Mouse (Mus musculus) neural tube, embryonic 15.5 days (tissue): ENCODE results near the gene Mtch2. TPM values are rescaled to one million over a fixed set of nuclear protein-coding genes. Genes with fewer than 3 reads are reported as not detected.
"Not testable (repeated sequence)": the region's sequence is repeated elsewhere in the genome, so short reads cannot be mapped to it uniquely, and the experiment has no call there.

Source experiments
- ATAC-seq: fragments of 200-750 bp; cut with Nextera tagmentation; 2 replicates; pipeline ENCODE4 v1.8.0; 2017; ENCODE audit warnings: mild to moderate bottlenecking, moderate TSS enrichment, moderate library complexity; ENCODE audit not compliant: low FRiP score
- H3K27ac ChIP-seq: fragments of 300-500 bp; sonication (generic); replicated peaks from 2 replicates; pipeline ENCODE4 v1.5.1; 2015; ENCODE audit warnings: mild to moderate bottlenecking, inconsistent platforms
- H3K27me3 ChIP-seq: fragments of 300-500 bp; sonication (generic); replicated peaks from 2 replicates; pipeline ENCODE4 v1.6.1; 2015; ENCODE audit warnings: inconsistent platforms
- H3K36me3 ChIP-seq: fragments of 300-500 bp; sonication (generic); 2 replicates; pipeline ENCODE4 v1.6.1; 2015; ENCODE audit warnings: inconsistent platforms
- H3K4me1 ChIP-seq: fragments of 300-500 bp; sonication (generic); 2 replicates; pipeline ENCODE4 v1.6.1; 2015; ENCODE audit warnings: inconsistent platforms
- H3K4me2 ChIP-seq: fragments of 300-500 bp; sonication (generic); 2 replicates; pipeline ENCODE4 v1.6.1; 2015; ENCODE audit warnings: inconsistent platforms, mild to moderate bottlenecking, moderate library complexity
- H3K4me3 ChIP-seq: fragments of 300-500 bp; sonication (generic); replicated peaks from 2 replicates; pipeline ENCODE4 v1.5.1; 2015; ENCODE audit warnings: mild to moderate bottlenecking, inconsistent platforms
- H3K9ac ChIP-seq: fragments of 300-500 bp; sonication (generic); replicated peaks from 2 replicates; pipeline ENCODE4 v1.6.1; 2015; ENCODE audit warnings: mild to moderate bottlenecking, inconsistent platforms
- H3K9me3 ChIP-seq: fragments of 300-500 bp; sonication (generic); replicated peaks from 2 replicates; pipeline ENCODE4 v1.6.1; 2016; ENCODE audit warnings: inconsistent platforms
- WGBS: fragments of 180-500 bp; shearing (Covaris S2); methylation state at CpG from one replicate; pipeline ENCODE4 v1.1.7; 2015; ENCODE audit warnings: mixed read lengths; 5-methylcytosine and 5-hydroxymethylcytosine counted together
- polyA plus RNA-seq: library from polyadenylated mRNA; unstranded; fragments of >200 nt; fragmentation: Nextera tagmentation; extraction: Ambion mirVana; gene quantifications from 2 replicates; pipeline ENCODE4 v1.2.1, GENCODE M21; 2015

The Mtch2 gene
- 246 and 250 TPM in 2 replicates for polyA plus RNA-seq

DNA sequence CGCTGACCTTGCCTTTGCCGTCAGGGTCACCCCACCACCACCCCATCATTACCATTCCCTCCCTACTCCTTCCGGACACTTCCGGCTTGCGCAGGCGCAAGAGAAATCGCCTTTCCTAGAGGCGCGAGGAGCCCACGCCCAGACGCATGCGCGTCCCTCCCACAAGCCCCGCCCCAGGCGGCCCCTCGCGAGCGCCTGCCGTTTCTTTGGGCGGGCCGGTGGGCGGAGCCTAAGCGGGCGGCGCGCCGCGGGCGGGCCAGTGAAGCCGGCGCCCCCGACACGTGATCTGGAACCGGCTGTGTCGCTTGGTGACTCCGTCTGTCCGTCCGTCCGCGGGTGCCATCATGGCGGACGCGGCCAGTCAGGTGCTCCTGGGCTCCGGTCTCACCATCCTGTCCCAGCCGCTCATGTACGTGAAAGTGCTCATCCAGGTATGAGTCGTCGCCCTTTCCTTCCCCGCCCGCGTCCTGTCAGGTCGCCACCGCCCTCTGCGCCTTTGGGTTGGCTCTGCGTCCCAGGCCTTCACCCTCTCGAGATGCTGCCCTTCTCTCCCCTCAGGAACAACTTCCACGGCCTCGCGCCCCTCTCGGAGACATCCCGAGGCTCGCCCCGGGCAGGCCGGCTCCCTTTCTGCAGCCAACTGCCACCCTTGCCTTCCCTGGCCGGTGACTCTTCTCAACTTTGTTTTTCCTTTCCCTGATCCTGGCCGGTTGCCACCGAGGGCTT, at the start of gene Mtch2:
TSS of gene Mtch2 (plus strand) at position 201 of the 726 bp plus-strand sequence.
- Histone ChIP-seq H3K27me3 (no peaks in the 10 kb centered on the region), H3K4me1 (peaks cover 26% of the 10 kb centered on the region), H3K36me3 (peaks cover 17% of the 10 kb centered on the region), H3K9me3 (no peaks in the 10 kb centered on the region), H3K27ac (peak within 1 kb of the TSS; percentile 93), H3K9ac (peak within 1 kb of the TSS; percentile 89), H3K4me2 (peak within 1 kb of the TSS; percentile 75), H3K4me3 (peak within 1 kb of the TSS; percentile 92)
- peak; percentile 96 for ATAC-seq
- WGBS = 0% methylated on average over 64 of the region's 67 CpGs

DNA sequence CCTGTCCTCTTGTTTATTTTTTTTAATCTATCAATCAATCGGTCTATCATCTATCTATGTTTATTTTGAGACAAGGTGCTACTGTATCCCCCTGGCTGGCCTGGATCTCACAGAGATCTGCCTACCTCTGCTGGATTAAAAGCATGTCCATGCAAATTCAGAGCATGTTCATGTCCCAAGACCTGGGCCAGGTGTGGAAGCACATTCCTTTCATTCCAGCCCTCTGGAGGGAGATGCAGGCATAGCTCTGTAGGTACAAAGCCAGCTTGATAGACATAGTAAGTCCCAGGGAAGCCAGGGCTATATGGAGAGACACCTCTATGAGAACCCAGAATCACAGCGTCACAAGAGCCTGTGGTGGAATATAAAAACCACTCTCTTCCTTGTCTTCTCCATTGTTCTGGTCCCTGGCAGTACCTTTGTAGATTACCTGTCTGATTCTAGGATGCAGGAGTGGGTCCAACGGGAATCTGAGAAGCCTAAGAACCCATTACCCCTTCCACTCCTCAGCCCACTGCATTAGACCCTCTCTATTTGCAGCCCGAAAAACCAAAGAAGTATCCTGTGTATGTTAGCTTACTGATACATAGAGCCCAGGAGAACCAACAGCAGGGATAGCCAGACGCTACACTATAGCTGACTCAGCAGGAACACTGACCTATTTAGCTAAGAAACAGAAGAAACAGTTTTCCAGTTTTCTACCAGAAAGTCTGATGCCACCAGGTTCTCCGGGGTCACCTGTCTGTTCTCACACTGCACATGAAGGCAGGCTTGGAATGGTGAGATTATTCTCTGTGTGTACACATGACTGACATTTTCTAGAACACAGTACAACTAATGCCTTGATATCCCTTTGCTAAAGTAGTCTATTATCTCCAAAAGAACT, 38.5 kb upstream of the Mtch2 start:
- Histone ChIP-seq H3K27me3 (no peaks in the 10 kb centered on the region), H3K4me3 (no peak overlapping the region), H3K9ac (no peak overlapping the region), H3K36me3 (no peaks in the 10 kb centered on the region), H3K4me1 (no peaks in the 10 kb centered on the region), H3K9me3 (no peaks in the 10 kb centered on the region), H3K4me2 (no peak overlapping the region), H3K27ac (no peak overlapping the region)
- ATAC-seq = no peak
- 86% methylated on average over 6 of the region's 6 CpGs for WGBS

DNA sequence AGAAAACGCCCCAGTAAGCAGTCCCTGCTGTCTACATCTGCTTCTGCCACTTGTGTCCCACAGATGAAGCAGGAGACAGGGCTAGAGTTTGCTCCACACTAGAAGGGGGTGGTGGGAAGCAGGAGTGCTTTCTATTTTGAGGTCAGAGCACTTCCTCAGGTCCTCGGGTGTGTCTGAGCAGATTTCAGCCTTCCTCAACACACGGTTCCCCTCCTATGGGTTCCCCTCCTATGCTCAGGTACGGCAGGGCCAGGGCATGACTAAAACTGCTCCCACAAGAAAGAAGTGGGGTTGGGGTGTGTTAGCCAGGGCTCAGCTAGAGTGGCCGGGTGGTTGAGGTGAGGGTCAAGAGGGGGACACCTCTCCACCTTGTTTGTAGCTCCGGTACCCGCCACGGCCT, 36.2 kb upstream of the Mtch2 start:
- ATAC-seq = no peak
- Histone ChIP-seq H3K4me2 (no peak overlapping the region), H3K27ac (no peak overlapping the region), H3K4me3 (no peak overlapping the region), H3K4me1 (no peaks in the 10 kb centered on the region), H3K9me3 (no peaks in the 10 kb centered on the region), H3K36me3 (no peaks in the 10 kb centered on the region), H3K27me3 (no peaks in the 10 kb centered on the region), H3K9ac (no peak overlapping the region)
- 82% methylated on average over 8 of the region's 8 CpGs for WGBS

DNA sequence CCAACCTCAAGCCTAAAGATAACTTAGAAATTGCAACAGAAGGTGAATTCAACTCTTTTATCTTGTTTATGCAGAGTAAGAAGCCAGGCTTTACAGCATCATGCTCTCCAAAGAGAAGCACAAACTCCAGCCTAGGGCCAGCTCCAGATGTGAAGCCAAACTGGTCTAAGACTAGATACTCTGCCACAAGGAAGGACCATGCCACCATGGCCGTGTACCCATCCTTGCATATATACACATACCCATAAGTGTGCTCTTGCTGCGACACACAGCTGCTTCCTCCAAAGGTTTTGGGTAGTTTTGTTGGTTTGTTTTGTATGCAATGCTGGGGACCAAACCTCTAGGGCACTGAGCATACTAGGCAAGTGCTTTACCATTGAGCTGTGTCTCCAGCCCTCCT, 31.7 kb upstream of the Mtch2 start:
- Histone ChIP-seq H3K9me3 (no peaks in the 10 kb centered on the region), H3K36me3 (no peaks in the 10 kb centered on the region), H3K27ac (no peak overlapping the region), H3K9ac (no peak overlapping the region), H3K4me3 (no peak overlapping the region), H3K4me1 (no peaks in the 10 kb centered on the region), H3K27me3 (no peaks in the 10 kb centered on the region), H3K4me2 (no peak overlapping the region)
- 89% methylated on average over 2 of the region's 2 CpGs for WGBS
- no peak for ATAC-seq

DNA sequence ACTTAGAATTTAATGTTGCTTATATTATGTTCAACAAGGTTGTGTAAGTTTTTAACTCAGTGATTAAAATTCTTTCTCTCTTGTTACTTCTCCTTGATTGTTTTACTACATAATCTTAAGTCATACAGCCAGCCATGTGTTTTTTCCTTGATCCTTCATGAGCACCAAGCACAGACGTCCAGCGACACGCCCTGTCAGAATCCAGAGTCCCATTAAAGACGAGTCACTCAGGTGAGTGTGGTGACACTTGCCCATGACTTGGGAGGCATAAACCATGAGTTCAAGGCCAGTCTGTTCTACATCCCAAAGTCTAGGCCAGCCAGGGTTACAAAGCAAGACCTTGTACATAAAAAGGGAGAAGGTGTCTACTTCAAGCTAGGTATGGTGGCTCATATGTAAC, 30.8 kb upstream of the Mtch2 start:
- Histone ChIP-seq H3K4me1 (no peaks in the 10 kb centered on the region), H3K4me2 (no peak overlapping the region), H3K9ac (no peak overlapping the region), H3K9me3 (no peaks in the 10 kb centered on the region), H3K27me3 (no peaks in the 10 kb centered on the region), H3K36me3 (no peaks in the 10 kb centered on the region), H3K4me3 (no peak overlapping the region), H3K27ac (no peak overlapping the region)
- no peak for ATAC-seq
- WGBS = 83% methylated on average over 4 of the region's 4 CpGs

DNA sequence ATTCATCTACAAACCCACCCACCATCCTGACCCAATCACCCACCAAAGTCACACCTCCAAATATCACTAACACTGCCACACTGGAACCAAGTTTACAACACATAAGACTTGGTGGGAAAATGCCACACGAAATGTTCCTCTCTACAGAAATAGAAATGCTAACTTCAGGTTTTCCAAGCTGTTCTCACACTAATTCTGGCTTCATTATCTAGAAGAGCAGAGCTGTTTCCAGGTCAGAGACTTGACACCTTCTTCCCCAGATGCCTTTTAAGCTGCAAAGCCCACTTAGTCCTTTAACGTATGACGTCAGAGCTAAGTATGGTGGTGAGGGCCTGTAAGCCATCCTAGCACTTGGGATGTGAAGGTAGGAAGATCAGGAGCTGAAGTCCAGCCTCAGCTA, 28.2 kb upstream of the Mtch2 start:
- ATAC-seq = no peak
- WGBS = 89% methylated on average over 3 of the region's 3 CpGs
- Histone ChIP-seq H3K4me3 (no peak overlapping the region), H3K36me3 (no peaks in the 10 kb centered on the region), H3K27ac (no peak overlapping the region), H3K4me2 (no peak overlapping the region), H3K27me3 (no peaks in the 10 kb centered on the region), H3K4me1 (no peaks in the 10 kb centered on the region), H3K9ac (no peak overlapping the region), H3K9me3 (no peaks in the 10 kb centered on the region)

DNA sequence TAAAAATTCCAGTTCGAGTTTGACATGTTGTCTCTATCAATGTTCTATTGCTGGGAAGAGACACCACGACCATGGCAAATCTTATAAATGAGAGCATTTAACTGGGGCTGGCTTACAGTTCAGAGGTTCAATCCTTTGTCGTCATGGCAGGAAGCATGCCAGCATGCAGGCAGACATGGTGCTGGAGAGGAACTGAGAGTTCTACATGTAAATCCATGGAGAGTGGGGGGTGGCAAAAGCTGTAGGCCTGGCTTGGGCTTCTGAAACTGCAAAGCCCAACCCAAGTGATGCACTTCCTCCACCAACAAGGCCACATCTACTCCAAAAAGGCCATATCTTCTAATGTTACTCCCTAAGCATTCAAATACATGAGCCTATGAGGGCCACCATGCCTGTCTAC, 26.1 kb upstream of the Mtch2 start:
- Histone ChIP-seq H3K4me3 (no peak overlapping the region), H3K27me3 (no peaks in the 10 kb centered on the region), H3K9me3 (no peaks in the 10 kb centered on the region), H3K4me2 (no peak overlapping the region), H3K4me1 (no peaks in the 10 kb centered on the region), H3K27ac (no peak overlapping the region), H3K36me3 (no peaks in the 10 kb centered on the region), H3K9ac (no peak overlapping the region)
- whole genome bisulfite sequencing = 83% methylated on average over 3 of the region's 3 CpGs
- ATAC-seq = no peak

DNA sequence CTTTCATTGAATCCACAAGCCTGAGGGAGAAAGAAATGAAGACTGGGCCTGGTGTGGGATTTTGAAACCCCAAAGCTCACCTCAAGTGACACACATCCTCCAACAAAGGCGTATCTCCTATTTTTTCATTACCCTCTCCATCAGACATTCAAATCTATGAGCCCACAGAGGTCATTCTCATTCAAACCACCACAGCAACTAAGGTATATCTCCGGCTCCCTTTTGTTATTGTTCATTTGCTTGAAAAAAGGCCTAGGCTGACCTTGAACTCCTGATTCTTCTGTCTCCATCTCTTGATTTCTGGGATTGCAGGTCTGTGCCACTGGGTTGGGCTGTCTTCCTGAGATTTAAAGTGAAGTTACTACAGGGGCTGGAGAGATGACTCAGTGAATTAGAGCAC, 24.0 kb upstream of the Mtch2 start:
- no peak for ATAC-seq
- Histone ChIP-seq H3K36me3 (no peaks in the 10 kb centered on the region), H3K27ac (no peak overlapping the region), H3K4me1 (no peaks in the 10 kb centered on the region), H3K4me2 (no peak overlapping the region), H3K9me3 (no peaks in the 10 kb centered on the region), H3K9ac (no peak overlapping the region), H3K4me3 (no peak overlapping the region), H3K27me3 (no peaks in the 10 kb centered on the region)
- WGBS = 92% methylated on average over 2 of the region's 2 CpGs

DNA sequence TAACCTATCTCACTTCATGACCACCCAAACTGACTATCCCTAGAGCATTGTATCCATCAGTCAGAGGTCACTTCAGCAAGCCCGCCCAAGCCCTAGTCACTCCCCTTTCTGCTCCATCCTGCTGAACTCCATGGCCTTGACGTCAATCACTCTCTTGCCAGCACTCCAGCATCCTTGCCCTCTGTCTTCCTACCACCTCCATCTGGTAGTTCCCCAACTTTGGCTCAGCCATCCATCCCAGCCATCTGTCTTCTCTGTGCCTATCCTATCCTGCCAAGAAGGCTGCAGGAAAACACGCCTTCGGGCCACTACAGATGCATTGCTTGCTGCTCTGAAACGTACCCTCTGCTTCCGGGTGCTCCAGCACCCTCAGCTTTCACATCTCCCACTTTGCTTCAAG, 23.2 kb upstream of the Mtch2 start:
- no peak overlapping the region for H3K4me3 ChIP-seq
- H3K9ac ChIP-seq = no peak overlapping the region
- H3K4me2 ChIP-seq = no peak overlapping the region
- 88% methylated on average over 6 of the region's 6 CpGs for WGBS
- H3K9me3 ChIP-seq = no peaks in the 10 kb centered on the region
- no peaks in the 10 kb centered on the region for H3K4me1 ChIP-seq
- H3K36me3 ChIP-seq = no peaks in the 10 kb centered on the region
- no peaks in the 10 kb centered on the region for H3K27me3 ChIP-seq
- ATAC-seq = no peak
- no peak overlapping the region for H3K27ac ChIP-seq

DNA sequence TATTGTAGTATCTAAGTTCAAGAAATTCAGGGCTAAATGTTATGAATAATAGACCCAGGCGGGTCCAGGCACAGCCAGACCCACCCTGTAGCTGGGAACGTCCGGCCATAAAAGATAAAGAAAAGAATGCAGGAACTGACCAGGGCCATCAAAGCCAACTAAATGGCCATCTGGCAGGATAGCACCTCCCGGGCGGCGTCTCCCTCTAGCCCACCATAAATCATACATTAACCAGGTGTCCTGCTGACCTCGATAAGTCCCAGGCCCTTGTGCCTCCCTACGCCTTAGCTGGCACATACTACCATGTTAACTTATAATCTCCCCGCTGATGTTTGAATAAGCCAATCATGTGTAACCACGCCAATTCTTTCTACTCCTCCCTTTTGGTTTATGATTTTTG, 22.4 kb upstream of the Mtch2 start:
- H3K4me3 ChIP-seq, H3K4me2 ChIP-seq, H3K27me3 ChIP-seq, H3K9me3 ChIP-seq, H3K9ac ChIP-seq, H3K36me3 ChIP-seq, H3K4me1 ChIP-seq, ATAC-seq, H3K27ac ChIP-seq: not testable (repeated sequence)
- WGBS = 53% methylated on average over 10 of the region's 10 CpGs

DNA sequence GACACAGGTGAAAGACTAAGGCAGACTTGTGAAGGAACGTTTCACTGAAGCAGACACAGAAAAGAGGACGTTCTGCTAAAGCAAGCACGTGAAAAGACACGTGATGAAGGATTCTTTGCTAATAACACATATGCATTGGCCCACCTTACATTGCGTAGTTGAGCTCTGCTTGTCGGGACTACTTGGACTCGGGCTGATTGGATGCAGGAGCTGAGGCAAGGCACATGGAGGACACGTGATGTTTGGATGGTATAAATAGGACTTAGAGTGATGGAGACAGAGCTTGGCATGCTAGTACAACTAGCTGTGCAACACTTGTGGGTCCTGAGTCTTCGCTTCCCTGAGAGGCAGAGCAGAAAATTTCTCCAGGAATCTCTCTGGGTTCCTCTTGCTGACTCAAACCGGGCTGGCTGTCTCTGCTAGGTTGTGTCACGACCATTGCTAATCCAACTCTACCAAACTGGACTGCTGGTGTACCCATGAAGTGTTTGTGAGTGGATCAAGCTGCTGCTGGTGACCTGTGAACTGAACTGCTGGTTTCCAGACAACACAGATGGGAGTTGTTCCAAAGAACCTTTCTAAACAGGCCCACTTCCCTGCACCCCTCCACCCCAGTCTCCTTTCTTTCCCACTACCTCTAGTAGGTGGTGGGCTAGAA, 21.3 kb upstream of the Mtch2 start:
- Histone ChIP-seq H3K4me2 (no peak overlapping the region), H3K4me1 (no peaks in the 10 kb centered on the region), H3K9me3 (no peaks in the 10 kb centered on the region), H3K27me3 (no peaks in the 10 kb centered on the region), H3K27ac (no peak overlapping the region), H3K9ac (no peak overlapping the region), H3K36me3 (no peaks in the 10 kb centered on the region), H3K4me3 (no peak overlapping the region)
- 88% methylated on average over 11 of the region's 11 CpGs for WGBS
- no peak for ATAC-seq

DNA sequence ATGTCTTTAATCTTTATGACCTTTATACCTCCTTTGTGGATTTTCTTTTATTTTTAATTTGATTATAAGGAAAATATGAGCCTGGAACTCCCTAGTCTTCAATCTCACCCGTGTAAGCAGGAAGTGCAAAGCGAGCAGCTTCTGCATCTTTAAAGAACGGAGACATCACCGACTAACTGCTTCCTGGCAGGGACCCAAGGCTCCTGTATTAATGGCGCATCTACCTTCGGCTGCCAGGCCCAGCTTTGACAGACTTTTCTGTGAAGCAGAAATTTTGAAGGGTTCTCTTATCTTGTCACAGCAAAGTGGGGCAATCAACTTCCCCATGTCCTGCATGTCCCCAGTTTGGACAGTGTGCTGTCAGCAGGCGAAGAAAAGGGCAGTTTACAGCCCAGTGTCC, 18.2 kb upstream of the Mtch2 start:
- H3K27me3 ChIP-seq = no peaks in the 10 kb centered on the region
- no peak overlapping the region for H3K4me3 ChIP-seq
- H3K36me3 ChIP-seq = no peaks in the 10 kb centered on the region
- no peaks in the 10 kb centered on the region for H3K4me1 ChIP-seq
- WGBS = 71% methylated on average over 7 of the region's 7 CpGs
- H3K27ac ChIP-seq = no peak overlapping the region
- no peak overlapping the region for H3K9ac ChIP-seq
- no peaks in the 10 kb centered on the region for H3K9me3 ChIP-seq
- no peak for ATAC-seq
- H3K4me2 ChIP-seq = no peak overlapping the region
